Comparison of ENCODE assay signal across 12 mouse cellular contexts in the genomic region with DNA sequence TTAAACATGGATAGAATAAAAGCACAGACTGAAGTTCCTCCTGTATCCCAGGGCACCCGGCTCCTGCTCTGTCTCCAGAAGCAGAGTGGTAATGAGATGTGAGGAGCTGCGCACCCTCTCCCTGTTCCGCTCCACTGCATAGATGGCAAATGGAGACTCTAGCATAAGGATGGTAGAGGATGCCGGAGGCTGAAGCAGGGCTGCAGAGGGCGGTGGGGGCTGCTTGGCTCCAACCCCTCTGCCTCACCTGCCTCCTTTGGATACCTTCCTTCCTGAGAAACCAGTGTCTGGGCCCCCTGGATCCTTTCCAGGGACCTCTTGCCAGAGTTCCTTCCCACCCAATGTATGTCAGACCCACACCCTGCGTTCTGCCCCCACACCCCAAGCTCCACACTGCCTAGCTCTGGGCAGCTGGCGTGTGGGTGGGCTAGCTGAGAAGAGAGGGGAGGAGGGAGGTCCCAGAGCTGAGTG. TPM values are rescaled to one million over a fixed set of nuclear protein-coding genes. Genes with fewer than 3 reads are reported as not detected.
DNase-seq lines count a peak whose midpoint lies in the region; ATAC-seq and TF ChIP-seq lines count a peak whose summit lies in the region.
"Had no signal": no experiment of that assay in that cellular context is flagged by ENCODE, and none has a peak within 500 bp of the region (broad histone marks: within the 10 kb centered on the region; RNA-seq: fewer than 3 reads in every experiment).

No protein-coding gene starts in this region.

- peaks cover 30% of the 10 kb centered on the region for H3K27me3 ChIP-seq in forebrain, embryonic 13.5 days
- H3K27me3 ChIP-seq in forebrain, embryonic 11.5 days (ENCODE audit: control insufficient read depth, insufficient read depth, low read length): peaks cover 19% of the 10 kb centered on the region
- H3K27me3 ChIP-seq in forebrain, embryonic 14.5 days (replicated peaks; ENCODE audit: control insufficient read depth, insufficient read depth, low read length): 0 out of 2 replicates have a peak, but pooled peaks cover 3% of the 10 kb centered on the region
- no peaks in the 10 kb centered on the region for H3K27me3 ChIP-seq in hindbrain, postnatal 0 days (ENCODE audit: insufficient read depth, low read length)
- H3K27me3 ChIP-seq in midbrain, embryonic 15.5 days (replicated peaks): no peaks in the 10 kb centered on the region

- H3K9ac ChIP-seq in forebrain, embryonic 13.5 days: peak overlapping the region; percentile 38
- no peak overlapping the region for H3K9ac ChIP-seq in forebrain, embryonic 11.5 days (ENCODE audit: low read length)
- peak overlapping the region; percentile 35 for H3K9ac ChIP-seq in forebrain, embryonic 14.5 days (ENCODE audit: low read length)
- no peak overlapping the region for H3K9ac ChIP-seq in hindbrain, postnatal 0 days (replicated peaks; ENCODE audit: low read length)
- 0 out of 2 replicates have a peak overlapping the region, but pooled peaks have one; percentile 3 for H3K9ac ChIP-seq in midbrain, embryonic 15.5 days

- TF ChIP-seq CTCF in hindbrain, postnatal 0 days (IDR thresholded peaks at IDR 0.05; ENCODE audit: low read depth): no peak

- peaks cover 68% of the 10 kb centered on the region for H3K4me1 ChIP-seq in forebrain, embryonic 13.5 days
- H3K4me1 ChIP-seq in forebrain, embryonic 11.5 days (replicated peaks; ENCODE audit: control insufficient read depth, insufficient read depth, low read length): peaks cover 26% of the 10 kb centered on the region
- peaks cover 45% of the 10 kb centered on the region for H3K4me1 ChIP-seq in forebrain, embryonic 14.5 days (ENCODE audit: control insufficient read depth, insufficient read depth, low read length)
- peaks cover 27% of the 10 kb centered on the region for H3K4me1 ChIP-seq in hindbrain, postnatal 0 days (ENCODE audit: insufficient read depth, low read length)
- peaks cover 69% of the 10 kb centered on the region for H3K4me1 ChIP-seq in midbrain, embryonic 15.5 days

- 0 out of 2 replicates have a peak overlapping the region, but pooled peaks have one; percentile 72 for H3K4me3 ChIP-seq in forebrain, embryonic 13.5 days
- H3K4me3 ChIP-seq in forebrain, embryonic 11.5 days (ENCODE audit: low read depth, low read length): no peak overlapping the region
- no peak overlapping the region for H3K4me3 ChIP-seq in forebrain, embryonic 14.5 days (ENCODE audit: low read depth, low read length)
- H3K4me3 ChIP-seq in hindbrain, postnatal 0 days (ENCODE audit: low read length): no peak overlapping the region
- H3K4me3 ChIP-seq in midbrain, embryonic 15.5 days: 0 out of 2 replicates have a peak overlapping the region, but pooled peaks have one; percentile 2

- no peak for ATAC-seq in forebrain, embryonic 13.5 days
- no peak for ATAC-seq in forebrain, embryonic 11.5 days (replicated peaks; ENCODE audit: low FRiP score)
- ATAC-seq in forebrain, embryonic 14.5 days: no peak
- ATAC-seq in hindbrain, postnatal 0 days: no peak
- ATAC-seq in midbrain, embryonic 15.5 days (replicated peaks): no peak

- peaks cover 36% of the 10 kb centered on the region for H3K36me3 ChIP-seq in forebrain, embryonic 13.5 days (ENCODE audit: poor library complexity, severe bottlenecking)
- no peaks in the 10 kb centered on the region for H3K36me3 ChIP-seq in forebrain, embryonic 11.5 days (ENCODE audit: control insufficient read depth, insufficient read depth, low read length)
- peaks cover 38% of the 10 kb centered on the region for H3K36me3 ChIP-seq in forebrain, embryonic 14.5 days (ENCODE audit: control insufficient read depth, insufficient read depth, low read length)
- H3K36me3 ChIP-seq in hindbrain, postnatal 0 days (ENCODE audit: insufficient read depth, low read length): peaks cover 21% of the 10 kb centered on the region; the same call in 1 of the 2 replicates
- H3K36me3 ChIP-seq in midbrain, embryonic 15.5 days (replicated peaks): peaks cover 15% of the 10 kb centered on the region

- WGBS in forebrain, embryonic 13.5 days: 75% methylated on average over 7 of the region's 7 CpGs
- 82% methylated on average over 7 of the region's 7 CpGs for whole genome bisulfite sequencing in forebrain, embryonic 11.5 days
- 80% methylated on average over 7 of the region's 7 CpGs for WGBS in forebrain, embryonic 14.5 days
- WGBS in hindbrain, postnatal 0 days: 58% methylated on average over 7 of the region's 7 CpGs
- WGBS in midbrain, embryonic 15.5 days: 64% methylated on average over 7 of the region's 7 CpGs

- H3K9me3 ChIP-seq in forebrain, embryonic 13.5 days (replicated peaks): no peaks in the 10 kb centered on the region
- no peaks in the 10 kb centered on the region for H3K9me3 ChIP-seq in forebrain, embryonic 11.5 days (ENCODE audit: control insufficient read depth, low read length)
- H3K9me3 ChIP-seq in forebrain, embryonic 14.5 days (replicated peaks; ENCODE audit: control insufficient read depth, low read length): no peaks in the 10 kb centered on the region
- H3K9me3 ChIP-seq in hindbrain, postnatal 0 days (ENCODE audit: low read length): no peaks in the 10 kb centered on the region
- H3K9me3 ChIP-seq in midbrain, embryonic 15.5 days: no peaks in the 10 kb centered on the region

- DNase-seq in forebrain, embryonic 11.5 days (ENCODE audit: low spot score): no peak
- DNase-seq in forebrain, embryonic 14.5 days (ENCODE audit: low spot score): no peak
- DNase-seq in hindbrain, postnatal 0 days (ENCODE audit: low spot score): no peak
- DNase-seq in embryo, embryonic 11 days: no peak
- DNase-seq in retina, embryonic 14.5 days (ENCODE audit: low spot score): no peak
- DNase-seq in embryo, embryonic 10 days (ENCODE audit: low spot score): no peak
- DNase-seq: adrenal gland, postnatal 10 days; heart, adult 18-20 months; kidney, postnatal 4 days had no signal

- H3K27ac ChIP-seq in forebrain, embryonic 13.5 days: no peak overlapping the region
- no peak overlapping the region for H3K27ac ChIP-seq in forebrain, embryonic 11.5 days (ENCODE audit: low read depth, low read length)
- no peak overlapping the region for H3K27ac ChIP-seq in forebrain, embryonic 14.5 days (ENCODE audit: low read depth, low read length)
- no peak overlapping the region; the same call in 1 of the 2 replicates for H3K27ac ChIP-seq in hindbrain, postnatal 0 days
- H3K27ac ChIP-seq in midbrain, embryonic 15.5 days: no peak overlapping the region

- peak overlapping the region; percentile 85 for H3K4me2 ChIP-seq in forebrain, embryonic 13.5 days
- no peak overlapping the region for H3K4me2 ChIP-seq in forebrain, embryonic 11.5 days (ENCODE audit: low read depth, low read length, severe bottlenecking)
- peak overlapping the region; percentile 78; the same call in 1 of the 2 replicates for H3K4me2 ChIP-seq in forebrain, embryonic 14.5 days (ENCODE audit: low read length)
- peak overlapping the region; percentile 87 for H3K4me2 ChIP-seq in hindbrain, postnatal 0 days (ENCODE audit: low read depth, low read length)
- peak overlapping the region; percentile 96 for H3K4me2 ChIP-seq in midbrain, embryonic 15.5 days

RNA-seq across cellular contexts. Expression of gene Rundc3a, which starts 3.5 kb away (rescaled TPM):
- polyA plus RNA-seq in forebrain, embryonic 13.5 days (2015; fragmentation: Nextera tagmentation; extraction: Ambion mirVana): 93.9 and 94.8 TPM in 2 replicates
- 33.1 and 35.4 TPM in 2 replicates for polyA plus RNA-seq in forebrain, embryonic 11.5 days (2014; fragmentation: Nextera tagmentation; extraction: Ambion mirVana)
- 115 and 125 TPM in 2 replicates for polyA plus RNA-seq in forebrain, embryonic 14.5 days (2014; fragmentation: Nextera tagmentation; extraction: Ambion mirVana)
- 310 and 349 TPM in 2 replicates for total RNA-seq in hindbrain, postnatal 0 days (2014; rRNA removed)
- polyA plus RNA-seq in hindbrain, postnatal 0 days (2015; fragmentation: Nextera tagmentation; extraction: Ambion mirVana): 114 and 125 TPM in 2 replicates
- polyA plus RNA-seq in midbrain, embryonic 15.5 days (2015; fragmentation: Nextera tagmentation; extraction: Ambion mirVana): 160 and 165 TPM in 2 replicates
- total RNA-seq: megakaryocyte progenitor cell, adult 5-6 weeks had no signal

RNA-seq across cellular contexts. Expression of gene Slc25a39, which starts 11.0 kb away (rescaled TPM):
- polyA plus RNA-seq in forebrain, embryonic 13.5 days (2015; fragmentation: Nextera tagmentation; extraction: Ambion mirVana): 157 and 159 TPM in 2 replicates
- polyA plus RNA-seq in forebrain, embryonic 11.5 days (2014; fragmentation: Nextera tagmentation; extraction: Ambion mirVana): 196 and 214 TPM in 2 replicates
- 145 and 149 TPM in 2 replicates for polyA plus RNA-seq in forebrain, embryonic 14.5 days (2014; fragmentation: Nextera tagmentation; extraction: Ambion mirVana)
- 169 and 194 TPM in 2 replicates for total RNA-seq in hindbrain, postnatal 0 days (2014; rRNA removed)
- 165 and 176 TPM in 2 replicates for polyA plus RNA-seq in hindbrain, postnatal 0 days (2015; fragmentation: Nextera tagmentation; extraction: Ambion mirVana)
- 146 and 168 TPM in 2 replicates for polyA plus RNA-seq in midbrain, embryonic 15.5 days (2015; fragmentation: Nextera tagmentation; extraction: Ambion mirVana)

RNA-seq across cellular contexts. Expression of gene Slc4a1, which starts 30.7 kb away (rescaled TPM):
- 2.6 and 6.5 TPM in 2 replicates for polyA plus RNA-seq in forebrain, embryonic 13.5 days (2015; fragmentation: Nextera tagmentation; extraction: Ambion mirVana)
- 33.8 and 36.8 TPM in 2 replicates for polyA plus RNA-seq in forebrain, embryonic 11.5 days (2014; fragmentation: Nextera tagmentation; extraction: Ambion mirVana)
- polyA plus RNA-seq in forebrain, embryonic 14.5 days (2014; fragmentation: Nextera tagmentation; extraction: Ambion mirVana): 1.8 and 2.1 TPM in 2 replicates
- total RNA-seq in hindbrain, postnatal 0 days (2014; rRNA removed): 0.22 and 0.84 TPM in 2 replicates
- polyA plus RNA-seq in hindbrain, postnatal 0 days (2015; fragmentation: Nextera tagmentation; extraction: Ambion mirVana): 0.48 and 0.54 TPM in 2 replicates
- 2.9 and 3.8 TPM in 2 replicates for polyA plus RNA-seq in midbrain, embryonic 15.5 days (2015; fragmentation: Nextera tagmentation; extraction: Ambion mirVana)

RNA-seq across cellular contexts. Expression of gene Grn, which starts 33.4 kb away (rescaled TPM):
- polyA plus RNA-seq in forebrain, embryonic 13.5 days (2015; fragmentation: Nextera tagmentation; extraction: Ambion mirVana): 49.5 and 53.9 TPM in 2 replicates
- 65.7 and 72.8 TPM in 2 replicates for polyA plus RNA-seq in forebrain, embryonic 11.5 days (2014; fragmentation: Nextera tagmentation; extraction: Ambion mirVana)
- polyA plus RNA-seq in forebrain, embryonic 14.5 days (2014; fragmentation: Nextera tagmentation; extraction: Ambion mirVana): 28.6 and 38.8 TPM in 2 replicates
- total RNA-seq in hindbrain, postnatal 0 days (2014; rRNA removed): 85.6 and 98.5 TPM in 2 replicates
- 98.4 and 104 TPM in 2 replicates for polyA plus RNA-seq in hindbrain, postnatal 0 days (2015; fragmentation: Nextera tagmentation; extraction: Ambion mirVana)
- polyA plus RNA-seq in midbrain, embryonic 15.5 days (2015; fragmentation: Nextera tagmentation; extraction: Ambion mirVana): 75.2 and 82.0 TPM in 2 replicates

RNA-seq across cellular contexts. Expression of gene Fam171a2, which starts 50.8 kb away (rescaled TPM):
- 8.5 and 9.3 TPM in 2 replicates for polyA plus RNA-seq in forebrain, embryonic 13.5 days (2015; fragmentation: Nextera tagmentation; extraction: Ambion mirVana)
- polyA plus RNA-seq in forebrain, embryonic 11.5 days (2014; fragmentation: Nextera tagmentation; extraction: Ambion mirVana): 11.0 and 11.2 TPM in 2 replicates
- polyA plus RNA-seq in forebrain, embryonic 14.5 days (2014; fragmentation: Nextera tagmentation; extraction: Ambion mirVana): 26.0 and 27.8 TPM in 2 replicates
- total RNA-seq in hindbrain, postnatal 0 days (2014; rRNA removed): 546 and 699 TPM in 2 replicates
- 20.6 and 21.0 TPM in 2 replicates for polyA plus RNA-seq in hindbrain, postnatal 0 days (2015; fragmentation: Nextera tagmentation; extraction: Ambion mirVana)
- polyA plus RNA-seq in midbrain, embryonic 15.5 days (2015; fragmentation: Nextera tagmentation; extraction: Ambion mirVana): 28.7 and 36.4 TPM in 2 replicates

Comparison
In these comparisons a context has a peak if more than half of its experiments do, and no peak if none do; other contexts are left out.
1. H3K4me3 ChIP-seq: peak in forebrain, embryonic 13.5 days (single experiment) and midbrain, embryonic 15.5 days (single experiment); none in forebrain, embryonic 11.5 days (single experiment), forebrain, embryonic 14.5 days (single experiment) and hindbrain, postnatal 0 days (single experiment).
2. H3K9ac ChIP-seq: peak in forebrain, embryonic 13.5 days (single experiment), forebrain, embryonic 14.5 days (single experiment) and midbrain, embryonic 15.5 days (single experiment); none in forebrain, embryonic 11.5 days (single experiment) and hindbrain, postnatal 0 days (single experiment).